Mouse (Mus musculus) testis, adult 2 months (tissue): ENCODE data around the gene Muc16.

Experiments
- CTCF ChIP-seq: fragments of 200-500 bp; IDR thresholded peaks from 2 replicates; pipeline ENCODE4 v1.5.1; 2012; ENCODE audit warnings: low read depth, mild to moderate bottlenecking, inconsistent platforms, low read length, moderate library complexity; ENCODE audit not compliant: control insufficient read depth, insufficient read depth, insufficient replicate concordance
- POLR2A ChIP-seq: fragments of 200-500 bp; IDR thresholded peaks from 2 replicates; pipeline ENCODE4 v1.6.1; 2012; ENCODE audit warnings: low read depth, mild to moderate bottlenecking, inconsistent platforms, low read length, moderate library complexity; ENCODE audit not compliant: control insufficient read depth

DNA sequence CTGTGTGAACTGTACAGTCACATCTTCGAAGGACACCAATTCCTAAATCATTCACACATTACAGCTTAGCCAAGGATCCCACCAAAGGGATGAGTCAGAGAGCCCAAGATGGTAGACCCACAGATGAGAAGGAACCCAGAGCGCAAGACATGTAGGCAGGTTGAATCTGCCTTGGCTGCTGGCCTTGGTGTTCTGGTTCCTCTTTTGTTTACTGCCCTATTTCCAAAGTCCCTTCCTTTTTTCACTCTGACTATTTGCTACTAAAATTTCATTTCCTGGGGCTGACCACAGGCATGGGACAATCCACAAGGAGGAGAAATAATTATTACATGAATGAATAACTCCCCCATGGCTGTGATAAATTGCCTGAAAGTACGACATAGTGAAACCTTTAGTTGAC lies 206.3 kb downstream of the Muc16 start:
- TF ChIP-seq POLR2A (no peak), CTCF (no peak)
